In genomic region chr2:127208452-127208769, GRCm38 (mm10) we compare ENCODE assay signal across 8 mouse cellular contexts. TPM values are rescaled to one million over a fixed set of nuclear protein-coding genes. Genes with fewer than 3 reads are reported as not detected.
A peak's percentile ranks its signal among the peaks of the same experiment; 100 is the strongest.
DNase-seq lines count a peak whose midpoint lies in the region; ATAC-seq and TF ChIP-seq lines count a peak whose summit lies in the region.

No protein-coding gene starts in this region.

- peak; percentile 32; the same call in 1 of the 2 replicates for ATAC-seq in cerebellum, adult (ENCODE audit: insufficient number of reproducible peaks, low FRiP score, low TSS enrichment)
- peak; percentile 76 for ATAC-seq in neural tube, embryonic 11.5 days (ENCODE audit: insufficient read depth, low FRiP score, low TSS enrichment)
- no peak for ATAC-seq in limb, embryonic 14.5 days (ENCODE audit: low FRiP score, low read depth)
- ATAC-seq in stomach, embryonic 15.5 days (ENCODE audit: insufficient read depth, low FRiP score, low read depth), result peak; percentile 48; the same call in 1 of the 2 replicates

- H3K9me3 ChIP-seq in neural tube, embryonic 11.5 days (ENCODE audit: control insufficient read depth, low read length), result no peaks in the 10 kb centered on the region
- H3K9me3 ChIP-seq in limb, embryonic 14.5 days (ENCODE audit: control insufficient read depth, low read length), result no peaks in the 10 kb centered on the region
- no peaks in the 10 kb centered on the region for H3K9me3 ChIP-seq in stomach, embryonic 15.5 days

- H3K4me3 ChIP-seq in neural tube, embryonic 11.5 days (ENCODE audit: low read depth, low read length), result peak overlapping the region; percentile 56
- H3K4me3 ChIP-seq in limb, embryonic 14.5 days (replicated peaks; ENCODE audit: low read length), result peak overlapping the region; percentile 74
- peak overlapping the region; percentile 94 for H3K4me3 ChIP-seq in stomach, embryonic 15.5 days (replicated peaks)

- H3K4me1 ChIP-seq in neural tube, embryonic 11.5 days (ENCODE audit: control insufficient read depth, insufficient read depth, low read length), result peaks cover 7% of the 10 kb centered on the region; the same call in 1 of the 2 replicates
- peaks cover 11% of the 10 kb centered on the region for H3K4me1 ChIP-seq in limb, embryonic 14.5 days (ENCODE audit: control insufficient read depth, insufficient read depth, low read length)
- H3K4me1 ChIP-seq in stomach, embryonic 15.5 days, result peaks cover 3% of the 10 kb centered on the region; the same call in 1 of the 2 replicates

- DNase-seq in cerebellum, adult 9-11 months, result no peak
- no peak for DNase-seq in neural tube, embryonic 11.5 days (ENCODE audit: low spot score)
- no peak for DNase-seq in neural tube, embryonic 10.5 days (ENCODE audit: extremely low spot score, low spot score)
- no peak for DNase-seq in limb, embryonic 14.5 days (ENCODE audit: low spot score)
- DNase-seq in adrenal gland, postnatal 36 days, result no peak
- no peak for DNase-seq in right cerebral cortex, postnatal 10 days (ENCODE audit: low spot score in 2 of 2)

- H3K9ac ChIP-seq in neural tube, embryonic 11.5 days (ENCODE audit: low read length), result peak overlapping the region; percentile 68
- H3K9ac ChIP-seq in limb, embryonic 14.5 days (ENCODE audit: low read depth, low read length, severe bottlenecking), result peak overlapping the region; percentile 75
- peak overlapping the region; percentile 80 for H3K9ac ChIP-seq in stomach, embryonic 15.5 days

- H3K36me3 ChIP-seq in neural tube, embryonic 11.5 days (ENCODE audit: control insufficient read depth, insufficient read depth, low read length), result peaks cover 13% of the 10 kb centered on the region
- peaks cover 37% of the 10 kb centered on the region for H3K36me3 ChIP-seq in limb, embryonic 14.5 days (ENCODE audit: control insufficient read depth, insufficient read depth, low read length)
- H3K36me3 ChIP-seq in stomach, embryonic 15.5 days, result peaks cover 24% of the 10 kb centered on the region

- no peaks in the 10 kb centered on the region for H3K27me3 ChIP-seq in neural tube, embryonic 11.5 days (ENCODE audit: control insufficient read depth, insufficient read depth, low read length)
- H3K27me3 ChIP-seq in limb, embryonic 14.5 days (ENCODE audit: control insufficient read depth, insufficient read depth, low read length), result no peaks in the 10 kb centered on the region
- H3K27me3 ChIP-seq in stomach, embryonic 15.5 days (replicated peaks), result no peaks in the 10 kb centered on the region

- H3K4me2 ChIP-seq in neural tube, embryonic 11.5 days (ENCODE audit: low read depth), result peak overlapping the region; percentile 72
- H3K4me2 ChIP-seq in limb, embryonic 14.5 days (replicated peaks; ENCODE audit: low read depth, low read length, severe bottlenecking), result peak overlapping the region; percentile 90
- H3K4me2 ChIP-seq in stomach, embryonic 15.5 days, result peak overlapping the region; percentile 82

- TF ChIP-seq POLR2A in limb, embryonic 14.5 days (IDR thresholded peaks at IDR 0.05; ENCODE audit: borderline replicate concordance, extremely low read depth, insufficient read depth, insufficient read length), result no peak

- under 1% methylated on average over 17 of the region's 17 CpGs for WGBS in neural tube, embryonic 11.5 days
- 1% methylated on average over 17 of the region's 17 CpGs for WGBS in limb, embryonic 14.5 days
- under 1% methylated on average over 17 of the region's 17 CpGs for WGBS in stomach, embryonic 15.5 days

- no peak overlapping the region for H3K27ac ChIP-seq in neural tube, embryonic 11.5 days (ENCODE audit: low read depth, low read length)
- peak overlapping the region; percentile 65; the same call in 1 of the 2 replicates for H3K27ac ChIP-seq in limb, embryonic 14.5 days (replicated peaks; ENCODE audit: low read depth, low read length)
- peak overlapping the region; percentile 73; the same call in 1 of the 2 replicates for H3K27ac ChIP-seq in stomach, embryonic 15.5 days

RNA-seq across cellular contexts. Expression of gene Snrnp200, which starts 0.2 kb away (rescaled TPM):
- 100 and 110 TPM in 2 replicates for polyA plus RNA-seq in neural tube, embryonic 11.5 days (2014; fragmentation: Nextera tagmentation; extraction: Ambion mirVana)
- 75.0 and 75.7 TPM in 2 replicates for polyA plus RNA-seq in limb, embryonic 14.5 days (2012; rRNA removed)
- polyA plus RNA-seq in limb, embryonic 14.5 days (2014; fragmentation: Nextera tagmentation; extraction: Ambion mirVana), result 69.4 and 75.4 TPM in 2 replicates
- 40.3 and 47.1 TPM in 2 replicates for polyA plus RNA-seq in stomach, embryonic 15.5 days (2015; fragmentation: Nextera tagmentation; extraction: Ambion mirVana)
- 10 to 100 TPM; 74.0 to 76.0 TPM for total RNA-seq in adrenal gland, postnatal 36 days (2021)

RNA-seq across cellular contexts. Expression of gene 1810024B03Rik, which starts 0.3 kb away (rescaled TPM):
- polyA plus RNA-seq in neural tube, embryonic 11.5 days (2014; fragmentation: Nextera tagmentation; extraction: Ambion mirVana), result 1.9 and 4.0 TPM in 2 replicates
- polyA plus RNA-seq in limb, embryonic 14.5 days (2012; rRNA removed), result 1.1 and 2.4 TPM in 2 replicates
- polyA plus RNA-seq in limb, embryonic 14.5 days (2014; fragmentation: Nextera tagmentation; extraction: Ambion mirVana), result 1.6 and 1.7 TPM in 2 replicates
- polyA plus RNA-seq in stomach, embryonic 15.5 days (2015; fragmentation: Nextera tagmentation; extraction: Ambion mirVana), result 1.9 and 2.0 TPM in 2 replicates
- 1 to 10 TPM; 1.4 to 1.7 TPM for total RNA-seq in adrenal gland, postnatal 36 days (2021)

RNA-seq across cellular contexts. Expression of gene Ciao1, which starts 39.2 kb away (rescaled TPM):
- polyA plus RNA-seq in neural tube, embryonic 11.5 days (2014; fragmentation: Nextera tagmentation; extraction: Ambion mirVana), result 58.8 and 72.2 TPM in 2 replicates
- polyA plus RNA-seq in limb, embryonic 14.5 days (2012; rRNA removed), result 62.0 and 64.8 TPM in 2 replicates
- polyA plus RNA-seq in limb, embryonic 14.5 days (2014; fragmentation: Nextera tagmentation; extraction: Ambion mirVana), result 63.1 and 64.2 TPM in 2 replicates
- polyA plus RNA-seq in stomach, embryonic 15.5 days (2015; fragmentation: Nextera tagmentation; extraction: Ambion mirVana), result 52.3 and 61.7 TPM in 2 replicates
- 100 to 1,000 TPM; 113 to 147 TPM for total RNA-seq in adrenal gland, postnatal 36 days (2021)

RNA-seq across cellular contexts. Expression of gene Tmem127, which starts 39.3 kb away (rescaled TPM):
- polyA plus RNA-seq in neural tube, embryonic 11.5 days (2014; fragmentation: Nextera tagmentation; extraction: Ambion mirVana), result 27.4 and 30.4 TPM in 2 replicates
- 36.2 and 51.2 TPM in 2 replicates for polyA plus RNA-seq in limb, embryonic 14.5 days (2012; rRNA removed)
- 22.7 and 26.6 TPM in 2 replicates for polyA plus RNA-seq in limb, embryonic 14.5 days (2014; fragmentation: Nextera tagmentation; extraction: Ambion mirVana)
- 29.2 and 29.4 TPM in 2 replicates for polyA plus RNA-seq in stomach, embryonic 15.5 days (2015; fragmentation: Nextera tagmentation; extraction: Ambion mirVana)
- total RNA-seq in adrenal gland, postnatal 36 days (2021), result 10 to 100 TPM; 69.4 to 93.4 TPM
